Mouse (Mus musculus): ENCODE measurements around the gene Olfr390.

DNA sequence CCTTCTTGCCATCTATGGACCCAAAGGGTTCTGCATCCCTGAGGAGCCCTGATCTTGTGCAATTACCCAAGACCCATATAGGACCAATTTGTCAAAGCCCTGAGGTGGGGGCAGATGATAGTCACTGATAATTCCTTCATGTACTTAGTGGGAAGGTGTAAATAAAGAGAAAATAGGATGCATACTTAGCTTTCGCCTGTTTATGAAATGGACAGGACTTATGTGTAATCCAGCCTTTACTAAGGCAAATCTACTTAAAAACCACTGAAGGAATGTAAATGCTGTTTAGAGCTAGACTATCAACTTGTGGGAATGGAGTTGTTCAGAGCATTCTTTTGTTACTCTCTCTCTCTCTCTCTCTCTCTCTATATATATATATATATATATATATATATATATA, 34.2 kb downstream of the Olfr390 start, which contains the start of gene Olfr392:
- no peak for TF ChIP-seq POLR2A (IDR thresholded peaks at IDR 0.05; ENCODE audit: insufficient read depth, low read depth, low read length)
- TF ChIP-seq CTCF (IDR thresholded peaks at IDR 0.05; ENCODE audit: insufficient read depth, low read depth, low read length), result no peak

Data from olfactory bulb, adult 2 months (tissue).